Mouse (Mus musculus): ENCODE measurements around the gene Spta1.

Spta1 gene

GRCm38 (mm10) chr1:174269162-174269561 is 96.6 kb downstream of the Spta1 start:
- no peak for DNase-seq

GRCm38 (mm10) chr1:174270643-174271042 is 98.1 kb downstream of the Spta1 start:
- DNase-seq = no peak
